Mouse (Mus musculus) heart, postnatal 0 days (tissue): ENCODE measurements at regions not wholly inside any gene's neighbourhood (a gene's known extent, or its start where the extent isn't known, plus 50 kb on each side); places are given as distances from the start of the nearest gene placed in this dataset.

Experiments
- ATAC-seq: fragments of 200-750 bp; cut with Nextera tagmentation; 2 replicates; pipeline ENCODE4 v1.8.0; 2017; ENCODE audit warnings: low read depth, moderate number of reproducible peaks, moderate library complexity; ENCODE audit not compliant: insufficient read depth
- DNase-seq: peaks from one replicate; pipeline ENCODE4 v3.0.0-alpha.2; 2016; ENCODE audit warnings: low spot score
- H3K27ac ChIP-seq: fragments of 300-500 bp; sonication (generic); 2 replicates; pipeline ENCODE4 v1.5.1; 2014; ENCODE audit warnings: low read depth, mild to moderate bottlenecking
- H3K27me3 ChIP-seq: fragments of 300-500 bp; sonication (generic); 2 replicates; pipeline ENCODE4 v1.6.1; 2014; ENCODE audit warnings: low read length, mixed read lengths; ENCODE audit not compliant: control insufficient read depth, insufficient read depth
- H3K36me3 ChIP-seq: fragments of 300-500 bp; sonication (generic); replicated peaks from 2 replicates; pipeline ENCODE4 v1.6.1; 2014; ENCODE audit warnings: low read length, mixed read lengths; ENCODE audit not compliant: control insufficient read depth, insufficient read depth
- H3K4me1 ChIP-seq: fragments of 300-500 bp; sonication (generic); 2 replicates; pipeline ENCODE4 v1.6.1; 2014; ENCODE audit warnings: antibody characterized with exemption; ENCODE audit not compliant: control insufficient read depth, insufficient read depth
- H3K4me2 ChIP-seq: fragments of 300-500 bp; sonication (generic); 2 replicates; pipeline ENCODE4 v1.6.1; 2014; ENCODE audit warnings: low read depth, mild to moderate bottlenecking, low read length, moderate library complexity
- H3K4me3 ChIP-seq: fragments of 300-500 bp; sonication (generic); 2 replicates; pipeline ENCODE4 v1.5.1; 2014; ENCODE audit warnings: low read depth, low read length
- H3K9ac ChIP-seq: fragments of 300-500 bp; sonication (generic); replicated peaks from 2 replicates; pipeline ENCODE4 v1.6.1; 2014; ENCODE audit warnings: low read depth, low read length, mixed read lengths
- H3K9me3 ChIP-seq: fragments of 300-500 bp; sonication (generic); replicated peaks from 2 replicates; pipeline ENCODE4 v1.6.1; 2016; ENCODE audit warnings: low read length; ENCODE audit not compliant: control insufficient read depth
- CTCF ChIP-seq: IDR thresholded peaks from 2 replicates; pipeline ENCODE4 v1.5.1; 2016; ENCODE audit warnings: antibody characterized with exemption, control low read depth, low read depth
- EP300 ChIP-seq: IDR thresholded peaks from 2 replicates; pipeline ENCODE4 v1.6.1; 2016; ENCODE audit warnings: antibody characterized with exemption, low read depth
- WGBS: fragments of 180-500 bp; shearing (Covaris S2); extraction: QIAGEN DNeasy Blood & Tissue Kit; methylation state at CpG from one replicate; pipeline ENCODE4 v1.1.7; 2014; 5-methylcytosine and 5-hydroxymethylcytosine counted together

DNA sequence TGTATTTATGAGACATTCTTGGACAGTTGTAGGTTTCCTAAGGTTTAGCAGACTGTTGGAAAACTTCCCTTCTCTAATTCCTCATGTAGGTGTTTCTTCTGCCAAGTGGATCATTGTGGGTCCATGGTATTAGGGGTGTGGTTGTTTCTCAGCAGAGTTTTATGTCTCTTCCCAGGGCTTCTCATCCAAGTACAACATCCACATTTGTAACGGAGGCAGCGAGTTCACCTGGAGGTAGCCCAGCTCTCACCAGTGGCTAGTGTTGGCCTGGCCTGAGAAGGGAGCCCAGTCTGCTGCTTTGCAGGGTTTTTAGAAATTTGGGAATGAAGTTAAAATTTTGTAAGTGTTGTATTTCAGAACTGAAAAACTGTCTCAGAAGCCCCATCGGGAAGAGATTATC, 122.4 kb downstream of the Wnt5a start:
- H3K4me3 ChIP-seq: no peak overlapping the region
- ATAC-seq (no peak), DNase-seq (no peak)
- H3K27ac ChIP-seq: no peak overlapping the region
- no peak overlapping the region for H3K4me2 ChIP-seq
- no peak overlapping the region for H3K9ac ChIP-seq
- no peaks in the 10 kb centered on the region for H3K4me1 ChIP-seq
- no peaks in the 10 kb centered on the region for H3K27me3 ChIP-seq
- no peaks in the 10 kb centered on the region for H3K9me3 ChIP-seq
- 87% methylated on average over 3 of the region's 3 CpGs for WGBS
- TF ChIP-seq CTCF: no peak
- no peaks in the 10 kb centered on the region for H3K36me3 ChIP-seq

DNA sequence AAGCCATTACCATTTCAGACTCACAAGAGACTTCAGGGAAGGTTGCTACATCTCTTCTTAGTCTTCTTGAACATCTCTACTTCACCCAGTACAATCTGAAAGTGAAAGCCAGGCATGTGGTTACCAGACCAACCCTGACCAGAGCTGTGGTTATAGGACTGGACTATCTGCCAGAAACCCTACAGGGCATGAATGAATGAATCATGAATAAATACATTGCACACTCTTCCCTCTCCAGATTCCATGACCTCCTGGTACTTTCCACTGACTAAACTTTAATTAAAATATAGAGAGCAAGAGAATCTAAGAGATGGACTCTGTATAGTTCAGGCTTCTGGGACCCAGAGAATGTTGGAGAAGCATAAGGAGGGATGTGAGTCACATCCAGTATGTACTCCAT, 130.6 kb downstream of the Wnt5a start:
- Histone ChIP-seq H3K4me3 (no peak overlapping the region), H3K4me1 (no peaks in the 10 kb centered on the region), H3K9ac (no peak overlapping the region), H3K27me3 (no peaks in the 10 kb centered on the region), H3K4me2 (no peak overlapping the region), H3K27ac (no peak overlapping the region), H3K36me3 (no peaks in the 10 kb centered on the region), H3K9me3 (no peaks in the 10 kb centered on the region)
- TF ChIP-seq CTCF: no peak
- no peak for TF ChIP-seq EP300
- no peak for ATAC-seq
- DNase-seq: no peak

DNA sequence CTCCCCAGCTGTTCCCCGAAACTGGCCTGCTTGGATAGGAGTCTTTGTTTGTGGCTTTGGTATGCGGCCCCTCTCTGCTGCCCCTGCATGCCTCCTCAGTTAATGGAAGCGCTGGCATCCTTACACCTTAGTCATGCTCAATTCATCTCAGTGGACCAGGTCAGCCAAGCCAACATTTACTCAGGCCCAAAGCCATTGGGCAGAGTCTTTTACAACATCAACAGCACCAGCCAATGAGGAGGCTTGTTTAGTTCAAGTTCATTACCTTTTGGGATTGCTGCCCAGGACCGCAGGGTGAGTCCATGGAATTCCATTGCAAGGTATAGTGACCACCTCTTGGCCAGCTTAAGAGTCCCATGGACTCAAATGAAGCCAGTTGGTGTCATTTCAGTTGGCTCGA, 134.5 kb downstream of the Wnt5a start:
- TF ChIP-seq CTCF: no peak
- TF ChIP-seq EP300: no peak
- Histone ChIP-seq H3K4me3 (no peak overlapping the region), H3K9ac (no peak overlapping the region), H3K36me3 (no peaks in the 10 kb centered on the region), H3K27me3 (no peaks in the 10 kb centered on the region), H3K4me1 (no peaks in the 10 kb centered on the region), H3K27ac (no peak overlapping the region), H3K9me3 (no peaks in the 10 kb centered on the region), H3K4me2 (no peak overlapping the region)
- 81% methylated on average over 5 of the region's 5 CpGs for WGBS
- DNase-seq (no peak), ATAC-seq (no peak)

DNA sequence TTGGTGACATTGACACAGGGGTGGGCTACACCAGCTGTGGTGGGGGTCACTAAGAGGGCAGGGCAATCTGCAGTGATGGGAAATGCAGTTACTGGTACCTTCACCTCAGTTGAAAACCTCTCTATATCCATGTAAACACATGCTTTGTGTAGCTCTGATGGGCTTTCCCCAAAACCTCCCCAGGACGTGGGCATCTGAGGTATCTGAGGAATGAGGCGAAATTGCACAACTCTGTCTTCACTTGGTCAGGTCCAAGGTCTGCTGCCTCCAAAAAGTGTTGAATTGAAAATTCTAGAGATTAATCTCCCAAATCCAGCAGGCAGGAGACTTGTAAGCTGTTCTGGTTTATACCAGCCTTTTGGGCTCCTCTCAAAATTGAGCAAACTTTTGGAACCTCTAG, 141.3 kb downstream of the Wnt5a start:
- Histone ChIP-seq H3K27me3 (no peaks in the 10 kb centered on the region), H3K36me3 (no peaks in the 10 kb centered on the region), H3K4me3 (no peak overlapping the region), H3K27ac (no peak overlapping the region), H3K4me2 (no peak overlapping the region), H3K9me3 (no peaks in the 10 kb centered on the region), H3K9ac (no peak overlapping the region), H3K4me1 (no peaks in the 10 kb centered on the region)
- ATAC-seq (no peak), DNase-seq (no peak)
- 67% methylated on average over 2 of the region's 2 CpGs for WGBS
- no peak for TF ChIP-seq EP300
- TF ChIP-seq CTCF: no peak

DNA sequence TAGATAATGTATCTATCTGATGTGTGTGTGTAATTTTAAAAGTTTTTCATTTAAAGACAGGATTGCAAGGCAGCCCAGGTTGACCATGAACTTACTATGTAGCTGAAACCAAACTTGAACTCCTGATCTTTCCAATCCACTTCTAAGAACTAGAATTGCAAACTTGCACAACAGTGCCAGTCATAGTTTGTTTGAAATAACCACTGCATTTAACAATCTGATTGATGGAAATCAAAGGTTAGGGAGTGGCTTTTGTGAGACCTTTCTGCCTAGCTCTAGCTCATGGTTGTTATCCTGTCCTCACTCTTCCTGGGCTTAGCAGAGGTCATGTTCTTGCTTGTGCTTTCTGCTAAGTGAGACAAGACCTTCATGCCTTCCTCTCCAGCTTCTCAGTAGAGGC, 144.9 kb downstream of the Wnt5a start:
- Histone ChIP-seq H3K27ac (no peak overlapping the region), H3K4me2 (no peak overlapping the region), H3K9ac (no peak overlapping the region), H3K4me3 (no peak overlapping the region), H3K9me3 (no peaks in the 10 kb centered on the region), H3K4me1 (no peaks in the 10 kb centered on the region), H3K27me3 (no peaks in the 10 kb centered on the region), H3K36me3 (no peaks in the 10 kb centered on the region)
- DNase-seq (no peak), ATAC-seq (no peak)
- TF ChIP-seq CTCF (no peak), EP300 (no peak)

DNA sequence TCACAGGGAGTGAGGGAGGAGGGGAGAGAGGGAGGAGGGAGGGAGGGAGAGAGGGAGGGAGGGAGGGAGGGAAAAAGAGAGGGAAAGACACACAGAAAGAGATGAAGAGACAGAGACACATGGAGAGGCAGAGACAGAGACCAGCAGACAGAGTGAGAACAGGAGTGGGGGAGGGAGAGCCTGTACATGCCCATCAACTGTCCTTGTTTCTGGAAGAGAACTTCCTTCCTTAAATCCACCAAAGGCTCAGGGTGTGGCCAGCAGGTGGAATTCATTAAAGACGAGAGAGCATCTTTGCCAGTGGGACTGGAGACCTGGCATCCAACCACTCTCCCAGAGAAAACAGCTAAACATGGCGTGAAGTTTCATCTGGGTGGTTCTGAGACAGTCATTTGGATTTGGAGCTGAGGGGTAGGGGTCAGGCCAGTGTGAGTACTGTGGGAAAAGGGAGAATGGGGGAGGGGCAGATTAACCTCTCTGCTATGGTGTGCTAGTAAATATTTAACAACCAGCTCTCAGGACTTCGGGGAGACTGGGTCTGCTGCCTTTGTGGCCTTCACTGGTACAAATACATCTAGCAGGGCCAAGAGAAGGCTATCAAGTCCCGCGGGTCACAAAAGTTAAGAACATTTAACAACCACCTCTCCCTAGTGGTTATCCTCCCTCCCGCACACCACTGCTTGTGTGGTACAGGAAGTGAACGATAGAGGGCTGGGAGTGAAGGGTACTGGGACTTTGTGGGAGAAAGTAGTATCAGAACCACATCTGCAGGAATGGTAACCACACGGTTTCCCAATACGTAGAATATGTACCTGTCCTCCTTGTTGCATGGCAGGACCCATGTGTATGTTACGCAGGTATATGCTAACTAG, 148.7 kb downstream of the Wnt5a start:
- TF ChIP-seq EP300 (no peak), CTCF (no peak)
- Histone ChIP-seq H3K4me2 (no peak overlapping the region), H3K27me3 (no peaks in the 10 kb centered on the region), H3K4me3 (no peak overlapping the region), H3K36me3 (no peaks in the 10 kb centered on the region), H3K9ac (no peak overlapping the region), H3K27ac (no peak overlapping the region), H3K4me1 (no peaks in the 10 kb centered on the region), H3K9me3 (no peaks in the 10 kb centered on the region)
- WGBS: 78% methylated on average over 10 of the region's 10 CpGs
- DNase-seq (no peak), ATAC-seq (no peak)
